Mouse (Mus musculus): ENCODE data around the gene Map2k6. TPM values are rescaled to one million over a fixed set of nuclear protein-coding genes. Genes with fewer than 3 reads are reported as not detected.

The Map2k6 gene
- total RNA-seq, 1 experiment from 2014 or later: 21.7 TPM

DNA sequence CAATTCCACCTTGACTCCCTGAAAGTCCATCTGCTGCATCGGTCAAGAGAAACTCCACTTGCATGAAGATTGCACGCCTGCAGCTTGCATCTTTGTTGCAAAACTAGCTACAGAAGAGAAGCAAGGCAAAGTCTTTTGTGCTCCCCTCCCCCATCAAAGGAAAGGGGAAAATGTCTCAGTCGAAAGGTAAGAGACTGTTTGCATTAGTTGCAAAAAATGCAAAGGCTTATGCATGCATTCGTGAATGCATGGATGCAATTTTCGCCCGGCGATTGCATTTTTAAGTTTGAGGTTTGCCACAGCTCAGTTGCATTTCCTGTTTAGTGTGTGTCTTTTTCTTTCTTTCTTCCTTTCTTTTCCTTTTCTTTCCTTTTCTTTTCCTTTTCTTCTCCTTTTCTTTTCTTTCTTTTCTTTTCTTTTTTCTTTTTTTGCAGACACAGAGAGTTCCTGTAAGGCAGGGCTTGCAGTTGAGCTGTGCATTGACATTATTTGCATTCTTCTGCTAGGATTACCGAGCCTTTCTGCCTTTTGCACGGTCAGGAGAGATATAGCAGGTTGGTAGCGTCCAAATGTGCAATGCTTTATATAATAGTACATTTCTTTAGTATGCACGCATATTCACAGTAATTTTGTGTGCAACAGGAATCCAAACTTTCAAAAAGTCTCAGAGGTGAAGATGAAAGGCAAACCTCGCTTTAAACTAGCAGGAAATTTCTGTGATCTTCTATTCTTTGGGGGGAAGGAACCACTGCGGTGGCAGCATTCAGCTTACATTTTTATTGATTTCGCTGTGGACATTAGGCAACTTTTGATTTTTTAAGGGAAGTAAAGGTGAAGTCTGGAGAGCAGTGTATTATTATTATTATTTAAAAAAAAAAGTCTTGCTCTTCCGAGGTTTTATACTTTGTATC lies 573 bp downstream of the Map2k6 start:
- peak; percentile 17 to 23; a peak in 3 of 4 replicates for ATAC-seq (replicated peaks in 1 of 2; ENCODE audit: insufficient read depth in 1 of 2, low FRiP score in 2 of 2, low TSS enrichment in 1 of 2, low read depth in 1 of 2, poor library complexity in 2 of 2, severe bottlenecking in 2 of 2)

DNA sequence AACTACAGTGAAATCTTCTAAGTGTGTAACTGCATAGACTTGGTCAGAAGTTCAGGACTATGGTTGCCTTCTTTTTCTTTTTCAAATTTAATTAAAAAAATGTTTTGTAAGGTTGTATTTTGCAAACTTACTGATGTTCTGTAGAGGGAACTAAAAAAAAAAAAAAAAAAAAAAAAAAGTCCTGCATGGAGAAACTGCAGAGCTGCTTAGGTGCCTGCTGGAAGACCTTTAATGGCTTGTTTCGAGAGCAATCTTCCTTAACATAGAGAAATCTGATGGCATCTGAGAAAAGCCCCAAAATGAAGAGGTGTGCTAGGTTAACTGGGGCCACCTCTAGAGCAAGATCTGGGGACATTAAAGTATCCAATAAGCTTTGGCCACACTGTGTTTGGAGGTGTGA lies 1.4 kb downstream of the Map2k6 start:
- no peak for ATAC-seq (replicated peaks in 1 of 2; ENCODE audit: insufficient read depth in 1 of 2, low FRiP score in 2 of 2, low TSS enrichment in 1 of 2, low read depth in 1 of 2, poor library complexity in 2 of 2, severe bottlenecking in 2 of 2)

DNA sequence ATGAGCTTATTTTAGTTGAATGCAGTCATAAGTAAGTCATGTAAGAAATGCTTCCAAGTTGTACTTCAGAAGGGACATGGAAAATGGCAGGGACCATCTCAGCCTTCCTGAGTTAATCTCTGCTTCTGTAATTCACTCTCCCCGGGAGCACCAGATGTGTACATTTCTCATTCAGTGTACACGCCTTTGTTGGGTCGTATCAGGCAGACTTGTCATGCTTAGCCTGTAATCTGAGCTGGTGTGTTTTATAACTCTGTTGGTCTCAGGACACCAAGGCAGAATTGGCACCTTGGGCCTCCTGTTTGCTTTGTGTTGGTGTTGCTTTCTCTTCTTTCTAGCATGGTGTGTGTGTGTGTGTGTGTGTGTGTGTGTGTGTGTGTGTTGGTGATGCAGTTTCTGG lies 3.7 kb downstream of the Map2k6 start:
- ATAC-seq (replicated peaks in 1 of 2; ENCODE audit: insufficient read depth in 1 of 2, low FRiP score in 2 of 2, low TSS enrichment in 1 of 2, low read depth in 1 of 2, poor library complexity in 2 of 2, severe bottlenecking in 2 of 2): no peak

DNA sequence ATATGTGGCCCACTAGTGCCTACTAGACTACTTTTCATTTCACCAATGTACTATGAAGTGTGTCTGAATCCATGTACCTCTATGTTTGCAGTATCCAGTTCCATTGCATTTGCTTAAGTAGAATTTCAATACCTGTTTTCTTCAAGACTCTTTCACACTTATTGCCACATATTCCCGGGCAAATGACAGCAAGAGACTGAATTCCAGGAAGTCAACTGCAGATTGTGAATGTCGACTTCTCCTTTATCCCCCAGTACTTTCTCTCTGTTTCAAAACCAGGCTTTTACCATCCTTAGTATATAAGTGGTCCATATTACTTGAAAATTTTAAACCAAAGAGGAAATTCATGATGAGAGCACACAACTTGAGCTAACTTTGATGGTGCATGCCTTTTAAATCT lies 4.7 kb downstream of the Map2k6 start:
- no peak; a peak in 1 of 4 replicates for ATAC-seq (replicated peaks in 1 of 2; ENCODE audit: insufficient read depth in 1 of 2, low FRiP score in 2 of 2, low TSS enrichment in 1 of 2, low read depth in 1 of 2, poor library complexity in 2 of 2, severe bottlenecking in 2 of 2)

DNA sequence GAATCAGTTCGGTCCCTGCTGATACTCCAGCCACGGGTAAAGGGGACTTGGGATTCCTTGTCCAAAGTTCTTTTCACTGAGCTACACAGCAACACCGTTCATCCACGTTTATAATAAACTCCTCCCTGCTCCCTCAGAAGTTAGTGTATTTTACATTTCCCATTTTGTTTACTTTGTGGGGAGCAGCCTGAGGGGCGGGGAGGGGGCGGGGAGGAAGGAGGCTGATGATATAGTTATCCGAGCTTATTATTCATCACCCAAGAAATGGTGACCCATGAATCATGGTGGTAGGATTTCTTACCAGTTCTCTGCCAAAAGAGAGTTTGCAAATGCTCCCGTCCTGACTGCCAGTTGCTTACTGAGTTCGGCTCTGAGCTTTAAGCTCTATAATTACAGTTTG lies 6.7 kb downstream of the Map2k6 start:
- no peak for ATAC-seq (replicated peaks in 1 of 2; ENCODE audit: insufficient read depth in 1 of 2, low FRiP score in 2 of 2, low TSS enrichment in 1 of 2, low read depth in 1 of 2, poor library complexity in 2 of 2, severe bottlenecking in 2 of 2)

DNA sequence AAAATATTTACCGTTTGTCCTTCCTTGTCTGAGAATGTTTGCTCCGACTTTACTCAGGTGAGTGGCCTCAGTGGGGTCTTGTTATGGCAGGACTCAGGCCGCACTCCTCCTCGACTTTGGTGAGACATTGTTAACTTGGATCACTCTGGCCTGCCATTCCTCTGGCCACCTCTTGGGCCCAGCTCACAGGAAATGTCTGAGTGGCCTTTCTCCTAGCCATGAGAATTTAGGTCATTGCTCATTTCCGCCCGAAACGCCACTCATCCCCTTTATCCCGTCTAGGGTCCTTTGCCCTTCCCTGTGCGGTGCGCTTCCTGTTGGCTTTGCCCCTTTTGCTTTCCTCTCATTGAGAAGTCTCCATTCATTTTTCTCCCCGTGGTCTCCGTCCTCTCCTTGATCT lies 10.2 kb downstream of the Map2k6 start:
- no peak for ATAC-seq (replicated peaks in 1 of 2; ENCODE audit: insufficient read depth in 1 of 2, low FRiP score in 2 of 2, low TSS enrichment in 1 of 2, low read depth in 1 of 2, poor library complexity in 2 of 2, severe bottlenecking in 2 of 2)

DNA sequence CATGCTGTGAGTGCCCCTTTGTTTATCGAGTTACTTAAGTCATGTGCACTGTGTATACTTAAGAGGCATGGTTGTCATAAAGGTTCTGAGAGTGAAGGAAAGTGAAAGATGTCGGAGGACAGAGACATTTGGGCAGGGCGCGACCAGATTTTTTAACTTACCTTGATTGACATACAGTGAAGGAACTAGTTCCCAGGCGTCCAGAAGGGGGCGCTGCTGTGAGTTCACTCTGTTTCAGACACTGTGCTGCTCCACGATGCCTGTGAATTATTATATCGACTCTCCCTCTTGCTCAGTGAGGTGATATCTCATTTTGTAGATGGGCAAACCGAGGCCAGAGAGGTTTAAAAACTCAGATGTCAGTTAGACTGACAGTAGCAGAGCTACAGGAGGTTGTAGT lies 10.9 kb downstream of the Map2k6 start:
- ATAC-seq (replicated peaks in 1 of 2; ENCODE audit: insufficient read depth in 1 of 2, low FRiP score in 2 of 2, low TSS enrichment in 1 of 2, low read depth in 1 of 2, poor library complexity in 2 of 2, severe bottlenecking in 2 of 2): peak; percentile 67 to 78; a peak in 2 of 4 replicates

DNA sequence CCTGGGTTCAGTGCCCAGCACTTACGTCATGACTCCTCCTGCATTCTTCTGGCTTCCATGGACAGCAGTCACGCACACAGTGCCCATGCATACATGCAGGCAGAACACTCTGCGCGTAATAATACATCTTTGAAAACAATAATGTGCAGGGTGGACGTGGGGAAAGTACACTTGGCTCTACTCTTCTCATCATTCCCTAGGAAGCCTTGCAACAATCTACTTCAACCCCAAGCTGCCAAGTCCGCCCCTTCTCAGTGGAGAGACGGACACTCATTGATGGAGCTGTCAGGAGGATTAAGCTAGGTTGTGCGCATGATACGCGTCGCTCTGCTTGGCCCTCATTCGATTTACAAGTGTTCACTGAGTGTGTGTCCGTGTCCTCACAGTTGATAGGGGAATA lies 12.7 kb downstream of the Map2k6 start:
- ATAC-seq (replicated peaks in 1 of 2; ENCODE audit: insufficient read depth in 1 of 2, low FRiP score in 2 of 2, low TSS enrichment in 1 of 2, low read depth in 1 of 2, poor library complexity in 2 of 2, severe bottlenecking in 2 of 2): no peak

DNA sequence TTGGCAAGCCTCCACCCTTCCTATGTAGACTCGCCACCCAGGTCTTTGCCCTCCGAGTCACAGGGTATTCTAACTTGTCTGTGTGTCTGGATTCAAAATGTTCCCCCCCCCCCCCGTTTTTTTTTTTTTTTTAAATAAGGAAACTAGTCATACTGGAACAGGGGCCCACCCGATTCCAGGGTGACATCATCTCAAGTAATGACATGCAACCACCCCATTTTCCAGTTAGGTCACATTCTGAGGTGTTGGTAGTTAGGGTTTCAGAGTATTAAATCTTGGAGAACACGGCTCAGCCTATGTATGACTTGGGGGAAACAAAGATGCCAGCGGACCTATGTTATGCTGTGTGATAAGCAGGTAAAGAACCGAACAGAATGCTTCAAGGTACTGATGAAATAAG lies 15.3 kb downstream of the Map2k6 start:
- ATAC-seq (replicated peaks in 1 of 2; ENCODE audit: insufficient read depth in 1 of 2, low FRiP score in 2 of 2, low TSS enrichment in 1 of 2, low read depth in 1 of 2, poor library complexity in 2 of 2, severe bottlenecking in 2 of 2): no peak

DNA sequence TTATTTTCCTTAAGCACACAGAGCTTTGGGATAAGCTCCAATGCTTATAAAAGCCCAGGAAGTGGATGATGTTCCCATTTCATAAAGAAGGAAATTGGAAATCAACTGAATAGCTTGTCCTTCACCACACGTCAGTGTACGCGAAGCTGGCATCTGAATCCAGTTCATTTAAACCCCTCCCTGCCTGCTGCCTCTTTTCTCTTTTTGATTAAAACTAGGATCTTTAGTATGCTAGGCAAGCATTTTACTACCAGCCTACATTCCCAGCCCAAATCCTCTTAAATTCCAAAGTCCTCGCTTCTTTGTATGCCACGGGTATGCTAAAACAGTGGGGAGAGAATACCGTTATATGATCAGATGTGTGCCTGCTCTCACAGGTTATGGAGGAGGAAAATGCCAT lies 17.8 kb downstream of the Map2k6 start:
- no peak for ATAC-seq (replicated peaks in 1 of 2; ENCODE audit: insufficient read depth in 1 of 2, low FRiP score in 2 of 2, low TSS enrichment in 1 of 2, low read depth in 1 of 2, poor library complexity in 2 of 2, severe bottlenecking in 2 of 2)

DNA sequence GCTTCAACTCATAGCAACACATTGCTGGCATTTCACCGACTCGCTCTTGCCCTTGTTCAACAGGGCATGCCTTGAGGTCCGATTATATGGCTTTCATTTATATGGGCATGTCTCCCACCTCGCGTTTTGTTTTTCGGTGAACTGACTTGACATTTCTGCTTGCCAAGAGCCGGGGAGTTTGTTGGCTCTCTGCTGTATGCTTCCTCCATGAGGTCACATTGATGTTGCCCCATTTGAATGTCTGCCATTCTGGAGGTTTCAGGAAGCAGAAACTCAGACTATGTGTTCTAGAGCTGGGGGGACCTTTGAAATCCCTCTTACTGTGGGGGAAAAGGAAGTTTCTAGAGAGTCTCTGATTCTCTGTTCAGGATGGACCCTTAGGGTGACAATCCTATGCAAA lies 21.5 kb downstream of the Map2k6 start:
- no peak for ATAC-seq (replicated peaks in 1 of 2; ENCODE audit: insufficient read depth in 1 of 2, low FRiP score in 2 of 2, low TSS enrichment in 1 of 2, low read depth in 1 of 2, poor library complexity in 2 of 2, severe bottlenecking in 2 of 2)

DNA sequence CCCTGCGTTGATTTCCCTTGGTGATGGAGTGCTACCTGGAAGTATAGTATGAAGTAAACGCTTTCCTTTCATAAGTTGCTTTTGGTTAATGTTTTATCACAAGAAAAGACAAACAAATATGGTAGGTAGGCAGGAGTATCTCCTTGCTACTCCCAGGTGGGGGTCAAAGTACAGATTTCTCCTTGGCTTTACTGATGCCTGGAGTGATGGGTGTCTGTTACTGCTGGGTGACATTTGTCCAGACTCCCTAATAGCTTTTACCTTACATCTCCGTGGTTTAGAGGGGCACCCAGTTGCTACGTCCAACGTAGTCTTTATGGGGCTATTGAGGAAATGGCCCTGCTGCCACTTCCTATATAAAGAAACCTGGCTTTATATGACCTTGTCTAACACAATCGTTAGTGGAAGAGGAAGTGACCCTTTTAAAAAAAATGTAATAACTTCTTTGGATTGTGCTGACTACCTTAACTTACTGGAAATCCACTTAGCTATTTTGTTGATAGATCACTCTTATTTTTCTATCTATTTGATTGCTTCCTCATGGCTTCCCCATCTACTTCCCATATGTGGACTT lies 27.7 kb downstream of the Map2k6 start:
- peak; percentile 44 to 57; a peak in 1 of 4 replicates for ATAC-seq (replicated peaks in 1 of 2; ENCODE audit: insufficient read depth in 1 of 2, low FRiP score in 2 of 2, low TSS enrichment in 1 of 2, low read depth in 1 of 2, poor library complexity in 2 of 2, severe bottlenecking in 2 of 2)

DNA sequence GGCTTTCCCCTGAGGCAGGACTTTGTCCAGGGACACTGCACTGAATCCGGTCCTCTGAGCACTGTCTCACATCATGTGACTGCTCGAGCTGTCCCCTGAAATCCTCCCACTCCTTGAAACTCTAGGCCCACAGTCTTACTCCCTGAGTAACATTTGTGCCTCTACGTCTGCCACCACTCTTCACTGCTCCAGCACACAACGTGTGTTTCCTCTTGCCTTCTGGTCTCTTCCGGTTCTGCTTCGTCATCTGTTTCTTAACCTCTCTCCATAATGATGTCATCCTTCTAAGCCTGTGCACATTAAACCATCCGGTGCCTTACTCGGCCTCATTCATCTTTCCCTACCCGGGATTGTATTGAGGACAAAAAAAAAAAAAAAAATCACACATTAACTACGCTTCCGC lies 28.2 kb downstream of the Map2k6 start:
- ATAC-seq (replicated peaks in 1 of 2; ENCODE audit: insufficient read depth in 1 of 2, low FRiP score in 2 of 2, low TSS enrichment in 1 of 2, low read depth in 1 of 2, poor library complexity in 2 of 2, severe bottlenecking in 2 of 2): peak; percentile 81 to 96

DNA sequence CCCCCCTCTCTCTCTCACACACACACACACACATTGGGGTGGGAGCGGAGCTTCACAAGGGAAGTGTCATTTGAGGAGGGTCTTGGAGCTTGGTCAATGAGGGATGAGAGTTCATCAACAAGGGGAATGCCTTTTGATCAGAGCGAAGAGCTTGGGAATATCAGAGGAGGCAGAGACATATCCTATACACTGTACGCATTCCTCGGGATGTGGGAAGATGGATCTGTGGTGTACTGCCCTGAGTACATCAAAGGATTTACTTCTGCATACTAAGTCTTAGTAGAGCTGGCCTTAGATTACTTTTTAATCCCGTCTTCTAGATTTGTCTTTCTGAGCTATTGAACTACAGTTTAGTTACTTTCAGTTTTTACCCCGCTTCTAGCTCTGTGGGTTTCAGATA lies 30.1 kb downstream of the Map2k6 start:
- no peak for ATAC-seq (replicated peaks in 1 of 2; ENCODE audit: insufficient read depth in 1 of 2, low FRiP score in 2 of 2, low TSS enrichment in 1 of 2, low read depth in 1 of 2, poor library complexity in 2 of 2, severe bottlenecking in 2 of 2)

DNA sequence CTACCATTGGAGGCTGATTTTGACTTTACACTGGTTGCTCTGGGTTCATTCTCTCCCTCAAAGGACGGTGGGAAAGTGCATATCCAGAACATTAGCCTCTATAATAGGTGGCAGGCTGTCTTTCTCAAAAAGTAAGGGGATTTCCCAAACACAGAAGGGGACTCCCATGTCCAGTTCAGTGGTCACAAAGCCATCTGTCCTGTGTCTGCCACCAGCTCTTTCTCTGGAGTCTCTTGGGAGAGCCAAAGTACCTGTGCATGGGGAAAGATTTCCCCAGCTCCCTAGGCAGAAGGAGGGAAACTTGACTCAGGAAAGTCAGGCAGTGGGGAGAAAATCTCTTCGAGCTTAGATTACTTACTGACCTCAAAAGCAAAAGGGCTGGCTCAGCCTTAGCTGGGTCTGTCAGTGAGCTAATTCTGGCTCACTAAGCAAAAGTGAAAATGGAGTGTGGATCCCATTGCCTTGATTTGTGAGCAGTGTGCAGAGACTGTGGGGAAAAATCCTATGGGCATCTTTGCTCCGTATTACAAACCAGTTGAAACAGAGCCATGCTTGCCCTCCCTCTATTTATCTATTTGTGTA lies 31.0 kb downstream of the Map2k6 start:
- ATAC-seq (replicated peaks in 1 of 2; ENCODE audit: insufficient read depth in 1 of 2, low FRiP score in 2 of 2, low TSS enrichment in 1 of 2, low read depth in 1 of 2, poor library complexity in 2 of 2, severe bottlenecking in 2 of 2): no peak

DNA sequence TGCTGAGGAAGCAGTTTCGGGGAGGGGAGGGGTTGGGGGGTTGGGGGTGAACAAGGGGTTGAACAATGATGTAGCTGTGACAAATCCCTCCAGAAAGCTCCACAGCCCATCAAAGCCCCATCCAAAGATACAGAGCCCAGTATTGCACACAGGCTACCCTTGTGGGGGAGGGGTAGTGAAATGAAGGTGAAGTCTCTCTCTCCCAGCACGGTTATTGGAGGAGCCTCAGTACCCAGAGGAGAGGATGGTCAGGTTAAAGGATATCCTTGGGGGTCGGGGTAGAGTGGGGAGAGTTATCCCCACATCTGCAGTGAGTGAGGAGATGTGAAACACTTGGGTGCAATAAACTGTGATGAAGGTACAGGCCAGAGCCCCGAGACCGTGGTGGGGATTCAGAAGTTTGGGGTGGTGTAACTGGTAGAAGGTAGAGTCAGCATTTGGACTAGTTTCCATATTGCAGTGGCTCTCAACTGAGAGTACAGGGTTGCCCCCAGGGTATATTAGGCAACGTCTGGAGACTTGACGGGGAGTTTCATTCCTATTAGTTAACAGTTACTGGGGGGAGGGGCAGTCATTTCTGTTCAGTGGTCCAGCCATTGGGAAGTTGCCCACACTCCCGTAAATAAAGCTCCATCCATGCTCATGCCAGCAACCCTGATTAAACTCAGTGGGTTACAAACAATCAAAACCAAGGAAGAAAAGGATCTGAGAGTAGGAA lies 37.1 kb downstream of the Map2k6 start:
- no peak for ATAC-seq (replicated peaks in 1 of 2; ENCODE audit: insufficient read depth in 1 of 2, low FRiP score in 2 of 2, low TSS enrichment in 1 of 2, low read depth in 1 of 2, poor library complexity in 2 of 2, severe bottlenecking in 2 of 2)

DNA sequence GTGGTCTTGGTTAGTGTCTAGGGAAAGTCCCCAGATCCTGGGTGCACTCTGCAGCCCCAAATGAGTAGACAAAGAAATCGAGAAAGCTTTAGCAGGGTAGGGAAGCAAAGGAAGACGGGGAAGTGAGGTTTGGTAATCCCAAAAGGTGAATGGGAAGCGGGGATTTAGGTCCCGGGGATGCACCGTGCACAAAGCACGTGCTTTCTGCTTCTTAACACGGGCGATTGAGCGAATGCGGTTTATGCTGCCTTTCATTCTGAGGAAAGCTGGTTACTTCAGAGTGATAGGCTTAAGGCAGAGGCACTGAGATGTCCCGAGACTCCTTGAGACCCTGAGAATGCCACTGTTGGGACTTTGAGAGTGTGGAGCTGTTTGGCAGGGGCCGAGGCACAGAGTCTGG lies 38.1 kb downstream of the Map2k6 start:
- no peak for ATAC-seq (replicated peaks in 1 of 2; ENCODE audit: insufficient read depth in 1 of 2, low FRiP score in 2 of 2, low TSS enrichment in 1 of 2, low read depth in 1 of 2, poor library complexity in 2 of 2, severe bottlenecking in 2 of 2)

DNA sequence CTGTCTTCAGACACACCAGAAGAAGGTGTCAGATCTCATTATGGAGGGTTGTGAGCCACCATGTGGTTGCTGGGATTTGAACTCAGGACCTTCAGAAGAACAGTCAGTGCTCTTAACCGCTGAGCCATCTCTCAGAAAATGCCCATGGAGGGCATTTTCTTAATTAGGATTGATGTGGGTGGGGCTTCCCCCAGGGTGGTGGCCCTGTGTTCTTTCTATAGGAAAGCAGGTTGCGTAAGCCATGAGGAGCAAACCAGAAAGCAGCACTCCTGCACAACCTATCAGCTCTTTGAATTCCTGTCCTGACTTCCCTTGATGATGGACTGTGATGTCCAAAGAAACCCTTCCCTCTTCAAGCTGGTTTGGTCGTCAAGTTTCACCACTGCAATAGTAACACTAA lies 39.2 kb downstream of the Map2k6 start:
- ATAC-seq (replicated peaks in 1 of 2; ENCODE audit: insufficient read depth in 1 of 2, low FRiP score in 2 of 2, low TSS enrichment in 1 of 2, low read depth in 1 of 2, poor library complexity in 2 of 2, severe bottlenecking in 2 of 2): no peak

Data from hematopoietic stem cell, adult 5-6 weeks (primary cell).